Mouse (Mus musculus): Measurements from ENCODE around the gene Nexn. TPM values are rescaled to one million over a fixed set of nuclear protein-coding genes. Genes with fewer than 3 reads are reported as not detected.
"Not testable (repeated sequence)": the region's sequence is repeated elsewhere in the genome, so short reads cannot be mapped to it uniquely, and the experiment has no call there.

Nexn gene
- 1.6 and 2.0 TPM in 2 replicates for polyA plus RNA-seq (2012; rRNA removed)

GRCm38 (mm10) chr3:152266036-152266421, at the start of gene Nexn:
Gene Nexn, minus strand, starts transcription at chr3:152266350.
- DNase-seq (ENCODE audit: extremely low spot score in 1 of 2, low spot score in 1 of 2): no peak

DNA sequence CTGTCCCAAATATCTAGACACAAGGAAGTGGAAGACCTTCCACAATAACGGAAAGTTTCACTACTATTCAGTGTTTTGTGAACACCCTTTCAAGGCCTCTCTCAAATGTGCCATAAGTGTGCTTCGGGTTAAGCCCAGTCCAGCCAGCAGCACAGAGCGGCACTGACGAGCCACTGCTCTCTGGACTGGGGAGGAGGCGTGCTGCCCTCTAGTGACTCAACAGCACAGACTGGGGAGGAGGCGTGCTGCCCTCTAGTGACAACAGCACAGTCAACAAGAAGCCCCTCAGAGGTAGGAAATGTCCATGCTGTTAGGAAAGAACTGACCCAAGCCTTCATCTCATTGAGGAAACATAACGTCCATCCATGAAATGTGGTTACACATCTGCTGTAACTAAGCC, 49.5 kb upstream of the Nexn start:
- peak; percentile 41 to 81 for DNase-seq (ENCODE audit: extremely low spot score in 1 of 2, low spot score in 1 of 2)

- not testable (repeated sequence) for DNase-seq (ENCODE audit: extremely low spot score in 1 of 2, low spot score in 1 of 2)
These were observed 48.5 kb upstream of the Nexn start for GRCm38 (mm10) chr3:152314666-152315065.

DNA sequence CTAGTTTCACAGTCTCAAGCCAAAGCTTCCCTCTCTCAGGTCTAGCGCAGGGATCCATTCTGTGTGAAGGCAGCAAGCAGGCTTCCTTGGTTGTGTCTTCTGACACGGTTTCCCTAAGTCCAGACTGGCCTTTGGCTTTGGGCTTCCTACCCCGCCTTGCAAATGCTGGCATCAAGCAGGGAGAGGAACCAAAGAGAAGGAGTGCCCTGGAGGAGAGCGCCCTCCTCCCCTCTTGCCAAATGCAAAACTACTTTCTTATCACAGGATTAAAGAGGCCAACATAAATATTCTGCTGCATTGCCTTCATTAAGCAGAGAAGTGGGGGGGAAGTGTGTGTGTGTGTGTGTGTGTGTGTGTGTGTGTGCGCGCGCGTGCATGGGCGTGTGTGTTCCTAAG, 43.1 kb upstream of the Nexn start:
- no peak for DNase-seq (ENCODE audit: extremely low spot score in 1 of 2, low spot score in 1 of 2)

GRCm38 (mm10) chr3:152308485-152309249, 42.5 kb upstream of the Nexn start:
- no peak for DNase-seq (ENCODE audit: extremely low spot score in 1 of 2, low spot score in 1 of 2)

DNA sequence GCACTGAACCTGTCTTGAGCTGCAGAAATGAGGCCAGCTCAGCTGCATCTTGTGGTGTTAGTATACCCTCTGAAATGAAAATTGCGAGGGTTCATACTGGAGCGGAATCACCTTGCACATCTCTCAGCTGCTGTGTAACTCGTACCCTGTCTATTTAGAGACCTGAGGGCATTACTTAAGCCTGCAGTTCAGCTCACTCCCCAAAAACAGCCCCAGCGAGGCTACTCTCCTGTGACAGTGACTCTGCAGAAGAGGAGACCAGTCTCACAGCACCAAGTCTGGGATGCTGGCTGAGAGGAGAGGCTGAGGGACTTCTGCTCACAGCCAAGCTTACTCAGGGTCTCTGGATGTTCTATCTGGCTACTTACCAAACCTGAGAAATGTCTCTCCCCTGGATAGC, 39.8 kb upstream of the Nexn start:
- no peak for DNase-seq (ENCODE audit: extremely low spot score in 1 of 2, low spot score in 1 of 2)

DNA sequence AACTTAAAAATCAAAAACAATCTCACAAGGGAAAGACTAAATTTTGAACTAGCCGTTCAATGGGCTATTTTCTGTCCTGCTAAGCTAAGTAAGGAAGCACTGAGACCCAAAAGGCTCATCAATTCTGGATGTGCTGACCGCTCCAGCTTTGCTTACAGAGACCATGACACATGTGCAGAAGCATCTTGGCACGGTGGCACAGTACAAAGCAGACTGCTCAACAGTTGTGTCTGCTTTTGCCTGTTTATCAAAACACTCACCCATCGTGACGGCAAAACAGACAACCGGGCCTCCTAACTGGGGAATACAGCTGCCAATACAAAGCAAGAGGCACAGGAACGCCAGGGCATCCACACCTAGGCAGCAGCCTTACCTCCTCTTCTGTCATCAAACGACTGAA, 38.9 kb upstream of the Nexn start:
- DNase-seq (ENCODE audit: extremely low spot score in 1 of 2, low spot score in 1 of 2): no peak

- DNase-seq (ENCODE audit: extremely low spot score in 1 of 2, low spot score in 1 of 2): peak; percentile 33 to 42
These were observed 38.1 kb upstream of the Nexn start for GRCm38 (mm10) chr3:152304093-152304815.

DNA sequence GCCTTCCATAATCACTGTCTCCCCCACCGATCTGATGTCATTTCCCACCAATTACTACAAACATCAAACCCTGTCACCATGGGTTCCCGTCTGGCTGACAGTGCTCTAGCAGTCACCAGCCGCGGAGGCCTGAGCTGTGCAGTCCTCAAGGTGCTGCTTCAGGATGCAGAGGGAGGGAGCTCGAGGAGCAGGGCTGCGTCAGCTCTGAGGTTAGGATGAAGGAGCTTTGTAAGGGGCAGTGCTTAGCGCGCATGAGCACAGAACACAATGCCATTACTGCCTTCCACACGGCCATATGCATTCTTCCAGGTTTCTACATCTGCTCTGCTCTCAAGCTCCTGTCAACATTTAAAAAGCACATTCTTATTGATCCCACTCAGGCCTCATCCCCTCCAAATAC, 36.8 kb upstream of the Nexn start:
- DNase-seq (ENCODE audit: extremely low spot score in 1 of 2, low spot score in 1 of 2): no peak

DNA sequence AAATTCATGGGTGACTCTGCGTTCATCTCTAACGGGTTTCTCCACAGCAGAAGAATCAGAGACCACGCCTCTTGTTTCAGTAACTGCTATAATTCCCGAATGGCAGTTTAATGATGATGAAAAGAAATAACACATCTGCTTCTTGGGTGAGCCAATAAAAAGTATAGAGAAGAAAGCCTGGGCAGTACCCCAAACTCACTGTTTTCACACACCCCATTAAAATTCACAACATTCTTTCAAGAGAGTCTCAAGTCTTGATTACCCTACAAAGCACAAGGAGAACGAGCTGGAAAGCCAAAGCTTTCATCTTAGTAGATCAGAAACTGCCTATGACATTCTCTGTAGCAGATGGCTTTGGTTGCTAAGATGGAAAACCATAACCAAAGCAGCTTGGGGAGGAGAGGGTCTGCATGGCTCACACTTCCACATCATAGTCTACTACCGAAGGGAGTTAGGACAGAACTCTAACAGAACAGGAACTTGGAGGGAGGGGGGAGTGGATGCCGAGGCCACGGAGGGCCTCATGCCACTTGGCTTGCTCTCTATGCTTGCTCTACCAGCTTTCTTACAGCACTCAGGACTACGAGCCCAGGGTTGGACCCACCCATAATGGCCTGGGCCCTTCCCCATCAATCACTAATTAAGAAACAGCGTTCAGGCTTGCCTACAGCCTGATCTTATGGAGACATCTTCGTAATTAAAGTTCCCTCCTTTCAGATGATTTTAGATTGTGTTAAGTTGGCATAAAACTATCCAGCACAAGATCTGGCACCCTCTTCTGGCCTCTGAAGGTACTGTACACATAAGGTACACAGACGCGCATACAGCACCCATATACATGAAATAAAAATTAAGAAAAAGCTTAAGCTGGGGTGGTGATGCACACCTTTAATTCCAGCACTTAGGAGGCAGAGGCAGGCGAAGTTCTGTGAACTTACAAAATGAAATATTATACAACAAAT, 34.5 kb upstream of the Nexn start:
- DNase-seq (ENCODE audit: extremely low spot score in 1 of 2, low spot score in 1 of 2): no peak

- DNase-seq (ENCODE audit: extremely low spot score in 1 of 2, low spot score in 1 of 2): no peak
These were observed 29.7 kb upstream of the Nexn start for GRCm38 (mm10) chr3:152295896-152296295.

DNA sequence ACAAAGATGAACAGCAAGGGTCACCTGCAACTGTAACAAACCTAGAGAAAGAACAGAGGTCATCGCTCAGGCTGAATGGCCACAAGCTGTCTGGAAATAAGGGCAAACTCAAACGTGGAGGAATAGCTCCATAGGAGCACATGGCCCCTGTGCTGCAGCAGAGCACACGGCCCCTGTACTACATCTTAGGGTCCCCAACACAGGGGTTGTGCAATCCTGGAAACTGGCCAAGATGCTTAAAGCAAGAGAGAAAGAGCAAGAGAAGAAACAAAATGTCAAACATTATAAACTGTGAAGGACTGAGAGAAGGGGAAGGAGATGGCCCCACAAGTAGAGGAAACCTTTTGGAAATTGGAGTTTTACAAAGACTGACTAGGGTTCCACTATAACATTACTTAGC, 28.2 kb upstream of the Nexn start:
- no peak for DNase-seq (ENCODE audit: extremely low spot score in 1 of 2, low spot score in 1 of 2)

DNA sequence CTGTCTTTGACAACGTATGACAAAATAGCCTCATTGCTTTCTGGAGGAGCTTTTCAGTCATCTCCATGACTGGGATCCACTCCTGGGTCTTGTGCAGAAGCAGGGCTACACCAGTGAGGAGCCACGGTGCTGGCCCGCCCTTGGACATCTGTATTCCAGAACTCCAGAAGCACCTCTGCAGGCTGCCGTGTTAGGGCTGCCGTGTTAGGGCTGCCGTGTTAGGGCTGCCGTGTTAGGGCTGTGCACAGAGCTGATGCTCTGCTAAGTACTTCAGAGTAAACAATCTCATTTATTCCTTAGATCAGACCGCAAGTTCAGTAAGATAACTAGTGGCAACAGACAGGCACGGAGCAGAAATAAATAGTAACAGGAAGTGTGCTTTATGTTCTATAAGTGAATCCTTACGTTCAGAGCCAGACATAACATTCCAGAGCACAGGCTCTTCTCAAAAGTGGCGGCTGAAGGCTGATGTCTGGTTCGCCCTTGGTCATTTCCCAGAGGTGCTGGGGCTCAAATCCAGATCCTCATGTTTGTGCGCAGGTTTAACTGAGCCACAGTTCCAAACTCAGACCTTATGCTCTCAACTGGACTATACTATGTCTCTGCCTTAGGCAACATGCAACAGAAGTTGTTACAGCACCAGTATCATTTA, 27.5 kb upstream of the Nexn start:
- no peak for DNase-seq (ENCODE audit: extremely low spot score in 1 of 2, low spot score in 1 of 2)

DNA sequence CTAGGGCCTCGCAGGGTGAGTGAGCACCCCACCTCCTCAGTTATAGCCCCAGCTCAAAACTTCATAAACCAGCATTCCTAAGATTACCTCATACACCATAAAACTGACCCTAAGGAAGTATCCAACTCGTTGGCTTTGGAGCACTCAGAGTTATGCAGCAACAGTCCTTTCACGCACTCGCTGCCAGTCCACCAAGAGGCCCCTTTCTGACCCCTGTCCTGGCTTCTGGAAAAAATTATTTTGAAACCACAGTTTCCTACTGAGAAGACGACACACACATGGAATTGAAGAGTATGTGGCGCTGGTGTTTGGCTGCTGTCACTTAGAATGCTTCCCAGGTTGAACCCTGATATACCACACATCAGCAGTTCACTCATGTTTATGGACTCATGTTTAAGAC, 25.7 kb upstream of the Nexn start:
- DNase-seq (ENCODE audit: extremely low spot score in 1 of 2, low spot score in 1 of 2): no peak

DNA sequence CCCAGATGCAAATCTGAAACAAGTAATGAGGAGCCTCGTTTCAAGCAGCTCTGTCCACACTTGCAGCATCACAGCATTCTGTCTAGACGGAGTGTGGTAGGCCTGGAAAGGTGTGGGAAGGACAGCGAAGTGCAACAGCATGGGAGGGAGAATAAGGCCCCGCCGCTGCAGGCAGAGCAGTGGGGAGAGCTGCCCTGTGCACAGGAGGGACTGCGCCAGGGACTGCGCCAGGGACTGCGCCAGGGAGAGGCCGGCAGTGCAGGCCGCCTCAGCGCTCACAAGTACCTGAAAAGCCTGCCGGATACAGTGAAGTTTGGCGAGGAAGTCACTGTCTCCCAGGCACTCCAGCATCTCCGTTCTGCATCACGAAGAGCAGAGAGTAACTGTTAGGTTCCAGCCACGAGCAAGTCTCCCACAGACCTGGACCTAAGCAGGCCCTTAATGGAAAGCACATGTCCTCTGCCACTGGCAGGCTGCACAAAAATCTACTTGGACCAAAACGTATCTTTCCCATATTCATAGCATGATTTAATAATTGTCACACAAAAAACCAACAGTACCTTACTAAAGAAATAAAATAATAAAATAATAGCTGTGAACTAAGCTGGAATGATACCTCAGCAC, 24.1 kb upstream of the Nexn start:
- DNase-seq (ENCODE audit: extremely low spot score in 1 of 2, low spot score in 1 of 2): no peak

DNA sequence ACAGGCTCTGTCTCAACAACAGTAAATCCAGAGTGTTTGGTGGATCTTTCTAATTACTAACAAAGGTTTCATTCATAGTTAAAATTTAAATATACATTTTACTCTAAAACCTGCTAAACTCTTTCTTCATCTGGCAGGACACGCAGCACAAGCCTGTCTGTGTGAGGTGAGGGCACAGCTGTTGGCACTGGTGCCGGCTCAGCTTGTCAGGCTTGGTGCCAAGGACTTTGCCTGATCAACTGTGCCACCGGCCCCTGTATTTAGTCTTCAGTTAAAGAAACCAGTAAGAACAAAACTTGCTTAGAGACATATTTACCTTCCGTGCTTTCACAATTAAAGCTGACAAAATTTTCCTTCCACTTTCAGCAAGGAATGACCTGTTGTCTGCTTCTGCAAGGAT, 22.6 kb upstream of the Nexn start:
- DNase-seq (ENCODE audit: extremely low spot score in 1 of 2, low spot score in 1 of 2): no peak

GRCm38 (mm10) chr3:152288276-152288675, 22.1 kb upstream of the Nexn start:
- DNase-seq (ENCODE audit: extremely low spot score in 1 of 2, low spot score in 1 of 2): no peak

GRCm38 (mm10) chr3:152287810-152288209, 21.7 kb upstream of the Nexn start:
- DNase-seq (ENCODE audit: extremely low spot score in 1 of 2, low spot score in 1 of 2): no peak

DNA sequence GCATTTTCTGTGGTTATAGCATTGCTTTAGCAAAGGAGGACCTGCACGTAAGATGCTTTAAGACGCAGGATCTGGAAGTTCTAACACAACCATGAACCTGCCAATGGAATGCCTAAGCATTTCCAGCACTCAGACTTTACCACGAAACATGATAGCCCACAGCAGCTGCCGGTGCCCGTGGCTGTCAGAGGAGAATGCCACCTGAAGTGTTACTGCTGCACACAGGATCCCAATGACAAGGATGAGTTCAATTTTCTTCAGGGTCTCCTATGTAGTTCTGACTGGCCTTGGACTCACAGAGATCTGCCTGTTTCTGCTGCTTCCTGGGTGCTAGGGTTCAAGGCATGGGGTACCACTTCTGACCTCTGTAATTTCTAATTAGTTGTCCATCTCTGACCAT, 18.6 kb upstream of the Nexn start:
- no peak for DNase-seq (ENCODE audit: extremely low spot score in 1 of 2, low spot score in 1 of 2)

- DNase-seq (ENCODE audit: extremely low spot score in 1 of 2, low spot score in 1 of 2): no peak
These were observed 18.2 kb upstream of the Nexn start for GRCm38 (mm10) chr3:152284306-152284705.

Data from frontal cortex, adult 2 months (tissue).